Mouse (Mus musculus): ENCODE data around the gene Pgbd1. TPM values are rescaled to one million over a fixed set of nuclear protein-coding genes. Genes with fewer than 3 reads are reported as not detected.
A peak's percentile ranks its signal among the peaks of the same experiment; 100 is the strongest.
"Not testable (repeated sequence)": the region's sequence is repeated elsewhere in the genome, so short reads cannot be mapped to it uniquely, and the experiment has no call there.

Pgbd1 gene
- polyA plus RNA-seq, 1 experiment = 1.1 TPM

GRCm38 (mm10) chr13:21402848-21403247 lies 38.0 kb downstream of the Pgbd1 start:
- no peak overlapping the region for H3K27ac ChIP-seq (ENCODE audit: insufficient read depth, low read depth, low read length)
- TF ChIP-seq CTCF (conservative IDR thresholded peaks at IDR 0.05; ENCODE audit: insufficient read depth, insufficient read length, low read depth, low read length) (no peak), POLR2A (IDR thresholded peaks at IDR 0.05; ENCODE audit: low read depth, low read length) (no peak)

GRCm38 (mm10) chr13:21402287-21402846 lies 38.5 kb downstream of the Pgbd1 start, which contains the start of gene Zkscan3:
Gene Zkscan3 (minus strand): TSS chr13:21402755.
- peak; percentile 90 for DNase-seq
- Histone ChIP-seq H3K36me3 (ENCODE audit: control insufficient read depth, insufficient read depth, low read length) (peaks cover 2% of the 10 kb centered on the region), H3K27ac (ENCODE audit: insufficient read depth, low read depth, low read length) (peak within 1 kb of the TSS; percentile 80), H3K4me1 (ENCODE audit: control insufficient read depth, insufficient read depth, low read length) (peaks cover 6% of the 10 kb centered on the region; the same call in 1 of the 2 replicates), H3K27me3 (replicated peaks; ENCODE audit: control insufficient read depth, insufficient read depth, low read length) (no peaks in the 10 kb centered on the region), H3K4me3 (ENCODE audit: insufficient read depth, low read depth, low read length) (peak within 1 kb of the TSS; percentile 94)
- WGBS = under 1% methylated on average over 35 of the region's 35 CpGs
- no peak for TF ChIP-seq POLR2A (IDR thresholded peaks at IDR 0.05; ENCODE audit: low read depth, low read length)
- TF ChIP-seq CTCF (conservative IDR thresholded peaks at IDR 0.05; ENCODE audit: insufficient read depth, insufficient read length, low read depth, low read length) = no peak

More at GRCm38 (mm10) chr13:21402848-21403247, 38.0 kb downstream of the Pgbd1 start:
- no peak for DNase-seq
- WGBS = 0% methylated on average over 2 of the region's 2 CpGs
- H3K27me3 ChIP-seq (replicated peaks; ENCODE audit: control insufficient read depth, insufficient read depth, low read length) = no peaks in the 10 kb centered on the region
- peak overlapping the region; percentile 94; the same call in 1 of the 2 replicates for H3K4me3 ChIP-seq (ENCODE audit: insufficient read depth, low read depth, low read length)
- peaks cover 6% of the 10 kb centered on the region; the same call in 1 of the 2 replicates for H3K4me1 ChIP-seq (ENCODE audit: control insufficient read depth, insufficient read depth, low read length)
- peaks cover 2% of the 10 kb centered on the region for H3K36me3 ChIP-seq (ENCODE audit: control insufficient read depth, insufficient read depth, low read length)

- 18% methylated on average over 12 of the region's 12 CpGs for WGBS
- no peaks in the 10 kb centered on the region for H3K27me3 ChIP-seq (replicated peaks; ENCODE audit: control insufficient read depth, insufficient read depth, low read length)
- H3K36me3 ChIP-seq (ENCODE audit: control insufficient read depth, insufficient read depth, low read length) = peaks cover 2% of the 10 kb centered on the region
- H3K27ac ChIP-seq (ENCODE audit: insufficient read depth, low read depth, low read length) = peak overlapping the region; percentile 80
- H3K4me1 ChIP-seq (ENCODE audit: control insufficient read depth, insufficient read depth, low read length) = peaks cover 6% of the 10 kb centered on the region; the same call in 1 of the 2 replicates
- no peak for DNase-seq
- peak overlapping the region; percentile 94 for H3K4me3 ChIP-seq (ENCODE audit: insufficient read depth, low read depth, low read length)
- TF ChIP-seq CTCF (conservative IDR thresholded peaks at IDR 0.05; ENCODE audit: insufficient read depth, insufficient read length, low read depth, low read length) (no peak), POLR2A (IDR thresholded peaks at IDR 0.05; ENCODE audit: low read depth, low read length) (no peak)
These were observed 39.1 kb downstream of the Pgbd1 start for GRCm38 (mm10) chr13:21401636-21402286.

GRCm38 (mm10) chr13:21401166-21401565 lies 39.7 kb downstream of the Pgbd1 start:
- Histone ChIP-seq H3K4me1 (ENCODE audit: control insufficient read depth, insufficient read depth, low read length) (peaks cover 6% of the 10 kb centered on the region; the same call in 1 of the 2 replicates), H3K36me3 (ENCODE audit: control insufficient read depth, insufficient read depth, low read length) (peaks cover 2% of the 10 kb centered on the region), H3K27ac (ENCODE audit: insufficient read depth, low read depth, low read length) (no peak overlapping the region), H3K27me3 (replicated peaks; ENCODE audit: control insufficient read depth, insufficient read depth, low read length) (no peaks in the 10 kb centered on the region), H3K4me3 (ENCODE audit: insufficient read depth, low read depth, low read length) (no peak overlapping the region)
- WGBS = 48% methylated on average over 3 of the region's 3 CpGs
- TF ChIP-seq CTCF (conservative IDR thresholded peaks at IDR 0.05; ENCODE audit: insufficient read depth, insufficient read length, low read depth, low read length) (no peak), POLR2A (IDR thresholded peaks at IDR 0.05; ENCODE audit: low read depth, low read length) (no peak)
- peak; percentile 57 for DNase-seq

- Histone ChIP-seq H3K27me3 (replicated peaks; ENCODE audit: control insufficient read depth, insufficient read depth, low read length) (no peaks in the 10 kb centered on the region), H3K27ac (ENCODE audit: insufficient read depth, low read depth, low read length) (no peak overlapping the region), H3K4me3 (ENCODE audit: insufficient read depth, low read depth, low read length) (no peak overlapping the region), H3K36me3 (ENCODE audit: control insufficient read depth, insufficient read depth, low read length) (peaks cover 17% of the 10 kb centered on the region), H3K4me1 (ENCODE audit: control insufficient read depth, insufficient read depth, low read length) (peaks cover 6% of the 10 kb centered on the region; the same call in 1 of the 2 replicates)
- DNase-seq = no peak
- TF ChIP-seq POLR2A (IDR thresholded peaks at IDR 0.05; ENCODE audit: low read depth, low read length) (no peak), CTCF (conservative IDR thresholded peaks at IDR 0.05; ENCODE audit: insufficient read depth, insufficient read length, low read depth, low read length) (no peak)
- 85% methylated on average over 2 of the region's 2 CpGs for WGBS
These were observed 43.4 kb downstream of the Pgbd1 start for GRCm38 (mm10) chr13:21397486-21397885.

- H3K27ac ChIP-seq (ENCODE audit: insufficient read depth, low read depth, low read length); H3K4me1 ChIP-seq (ENCODE audit: control insufficient read depth, insufficient read depth, low read length); H3K27me3 ChIP-seq (replicated peaks; ENCODE audit: control insufficient read depth, insufficient read depth, low read length); H3K4me3 ChIP-seq (ENCODE audit: insufficient read depth, low read depth, low read length): not testable (repeated sequence)
- H3K36me3 ChIP-seq (ENCODE audit: control insufficient read depth, insufficient read depth, low read length) = peaks cover 24% of the 10 kb centered on the region
- WGBS = 94% methylated on average over 18 of the region's 18 CpGs
- peak; percentile 33 for DNase-seq
These were observed 44.8 kb downstream of the Pgbd1 start for GRCm38 (mm10) chr13:21396048-21396447.

- 85% methylated on average over 6 of the region's 6 CpGs for WGBS
- DNase-seq = no peak
These were observed 45.2 kb downstream of the Pgbd1 start for GRCm38 (mm10) chr13:21395623-21396022.

More at GRCm38 (mm10) chr13:21395623-21396022, 45.2 kb downstream of the Pgbd1 start:
- no peaks in the 10 kb centered on the region for H3K4me1 ChIP-seq (ENCODE audit: control insufficient read depth, insufficient read depth, low read length)
- peaks cover 28% of the 10 kb centered on the region for H3K36me3 ChIP-seq (ENCODE audit: control insufficient read depth, insufficient read depth, low read length)
- no peak for TF ChIP-seq POLR2A (IDR thresholded peaks at IDR 0.05; ENCODE audit: low read depth, low read length)
- TF ChIP-seq CTCF (conservative IDR thresholded peaks at IDR 0.05; ENCODE audit: insufficient read depth, insufficient read length, low read depth, low read length) = no peak
- H3K27me3 ChIP-seq (replicated peaks; ENCODE audit: control insufficient read depth, insufficient read depth, low read length) = no peaks in the 10 kb centered on the region
- no peak overlapping the region for H3K27ac ChIP-seq (ENCODE audit: insufficient read depth, low read depth, low read length)
- no peak overlapping the region for H3K4me3 ChIP-seq (ENCODE audit: insufficient read depth, low read depth, low read length)
